Mouse (Mus musculus): ENCODE data around the gene Cbx1. TPM values are rescaled to one million over a fixed set of nuclear protein-coding genes. Genes with fewer than 3 reads are reported as not detected.
A peak's percentile ranks its signal among the peaks of the same experiment; 100 is the strongest.
"Not testable (repeated sequence)": the region's sequence is repeated elsewhere in the genome, so short reads cannot be mapped to it uniquely, and the experiment has no call there.

Gene Cbx1
- polyA plus RNA-seq, 1 experiment: 13.1 TPM

GRCm38 (mm10) chr11:96811188-96811587 is 22.3 kb downstream of the Cbx1 start:
- DNase-seq (ENCODE audit: low read depth, low spot score): not testable (repeated sequence)
- 89% methylated on average over 1 of the region's 1 CpGs for WGBS

- DNase-seq (ENCODE audit: low read depth, low spot score): no peak
- WGBS: 88% methylated on average over 4 of the region's 4 CpGs
Observed at GRCm38 (mm10) chr11:96813455-96813854, 24.5 kb downstream of the Cbx1 start.

GRCm38 (mm10) chr11:96813920-96814319 is 25.0 kb downstream of the Cbx1 start:
- DNase-seq (ENCODE audit: low read depth, low spot score): no peak
- 85% methylated on average over 5 of the region's 5 CpGs for WGBS

- no peak for DNase-seq (ENCODE audit: low read depth, low spot score)
- WGBS: 35% methylated on average over 2 of the region's 2 CpGs
Observed at GRCm38 (mm10) chr11:96814443-96814842, 25.5 kb downstream of the Cbx1 start.

GRCm38 (mm10) chr11:96815895-96816294 is 27.0 kb downstream of the Cbx1 start:
- WGBS: 100% methylated on average over 2 of the region's 2 CpGs

GRCm38 (mm10) chr11:96816494-96816893 is 27.6 kb downstream of the Cbx1 start:
- 85% methylated on average over 1 of the region's 1 CpGs for WGBS
- DNase-seq (ENCODE audit: low read depth, low spot score): no peak

More at GRCm38 (mm10) chr11:96815895-96816294, 27.0 kb downstream of the Cbx1 start:
- no peak for DNase-seq (ENCODE audit: low read depth, low spot score)

GRCm38 (mm10) chr11:96816979-96817378 is 28.1 kb downstream of the Cbx1 start:
- WGBS: 87% methylated on average over 5 of the region's 5 CpGs
- DNase-seq (ENCODE audit: low read depth, low spot score): no peak

GRCm38 (mm10) chr11:96818128-96818710 is 29.3 kb downstream of the Cbx1 start:
- 79% methylated on average over 8 of the region's 8 CpGs for WGBS
- no peak for DNase-seq (ENCODE audit: low read depth, low spot score)

- no peak for DNase-seq (ENCODE audit: low read depth, low spot score)
- WGBS: 84% methylated on average over 10 of the region's 10 CpGs
Observed at GRCm38 (mm10) chr11:96821956-96822355, 33.0 kb downstream of the Cbx1 start.

- WGBS: 26% methylated on average over 4 of the region's 4 CpGs
- no peak for DNase-seq (ENCODE audit: low read depth, low spot score)
Observed at GRCm38 (mm10) chr11:96822675-96823470, 33.9 kb downstream of the Cbx1 start.

- 27% methylated on average over 13 of the region's 13 CpGs for WGBS
- no peak for DNase-seq (ENCODE audit: low read depth, low spot score)
Observed at GRCm38 (mm10) chr11:96823471-96823837, 34.5 kb downstream of the Cbx1 start.

- WGBS: 1% methylated on average over 26 of the region's 26 CpGs
- DNase-seq (ENCODE audit: low read depth, low spot score): peak; percentile 62
Observed at GRCm38 (mm10) chr11:96823880-96824782, 35.2 kb downstream of the Cbx1 start.

- 39% methylated on average over 7 of the region's 7 CpGs for WGBS
- no peak for DNase-seq (ENCODE audit: low read depth, low spot score)
Observed at GRCm38 (mm10) chr11:96824783-96825495, 36.0 kb downstream of the Cbx1 start.

GRCm38 (mm10) chr11:96826481-96826880 is 37.6 kb downstream of the Cbx1 start:
- WGBS: 37% methylated on average over 2 of the region's 2 CpGs
- DNase-seq (ENCODE audit: low read depth, low spot score): no peak

- 46% methylated on average over 12 of the region's 12 CpGs for WGBS
Observed at GRCm38 (mm10) chr11:96827062-96827581, 38.2 kb downstream of the Cbx1 start.

GRCm38 (mm10) chr11:96827917-96828316 is 39.0 kb downstream of the Cbx1 start:
- 41% methylated on average over 9 of the region's 9 CpGs for WGBS
- no peak for DNase-seq (ENCODE audit: low read depth, low spot score)

More at GRCm38 (mm10) chr11:96827062-96827581, 38.2 kb downstream of the Cbx1 start:
- DNase-seq (ENCODE audit: low read depth, low spot score): no peak

GRCm38 (mm10) chr11:96828881-96829280 is 40.0 kb downstream of the Cbx1 start:
- DNase-seq (ENCODE audit: low read depth, low spot score): no peak
- under 1% methylated on average over 10 of the region's 10 CpGs for WGBS

GRCm38 (mm10) chr11:96829403-96829812 is 40.5 kb downstream of the Cbx1 start:
- WGBS: under 1% methylated on average over 33 of the region's 33 CpGs
- DNase-seq (ENCODE audit: low read depth, low spot score): peak; percentile 64

- peak; percentile 99 for DNase-seq (ENCODE audit: low read depth, low spot score)
- under 1% methylated on average over 51 of the region's 51 CpGs for WGBS
Observed at GRCm38 (mm10) chr11:96829813-96830538, 41.0 kb downstream of the Cbx1 start, which contains the start of gene Nfe2l1. Gene Nfe2l1 (minus strand): TSS chr11:96829968.

Measured in large intestine, adult 2 months (tissue).